ENCODE assay signal across 8 mouse cellular contexts in the genomic region with DNA sequence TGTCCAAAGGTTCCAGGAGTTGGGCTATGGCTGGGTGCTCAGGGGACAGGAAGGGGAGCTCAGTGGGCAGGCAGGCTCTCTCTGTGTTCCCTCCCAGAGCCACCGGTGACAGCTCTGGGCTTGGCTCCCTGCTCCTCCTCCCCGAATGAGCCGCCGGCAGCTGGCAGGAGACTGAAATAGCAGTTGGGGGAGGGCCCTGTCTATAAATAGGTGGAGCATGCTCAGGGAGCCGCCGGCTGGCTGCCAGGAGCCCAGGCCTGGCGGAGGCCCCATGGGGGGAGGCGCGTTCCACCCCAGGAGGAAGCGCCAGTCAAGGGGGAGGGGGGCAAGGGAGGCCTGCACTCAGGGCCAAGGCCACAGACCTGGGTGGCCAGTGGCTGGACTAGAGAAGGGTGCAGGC. TPM values are rescaled to one million over a fixed set of nuclear protein-coding genes. Genes with fewer than 3 reads are reported as not detected.
DNase-seq lines count a peak whose midpoint lies in the region; ATAC-seq and TF ChIP-seq lines count a peak whose summit lies in the region.

No protein-coding gene starts in this region.

- H3K4me3 ChIP-seq in cortical plate, adult 2 months (ENCODE audit: insufficient read depth, low read length): peak overlapping the region; percentile 36

- peaks cover 34% of the 10 kb centered on the region for H3K4me1 ChIP-seq in cortical plate, adult 2 months (ENCODE audit: control insufficient read depth, insufficient read depth, low read length)

- peak; percentile 84 for ATAC-seq in activated CD4-positive, CD25-positive, alpha-beta regulatory T cell, adult 4 months
- ATAC-seq in megakaryocyte, adult 5-6 weeks (ENCODE audit: poor library complexity, severe bottlenecking): peak; percentile 86

- peak; percentile 83 for TF ChIP-seq POLR2A in cortical plate, adult 2 months (IDR thresholded peaks at IDR 0.05; ENCODE audit: extremely low read depth, insufficient read depth, low read length)

- TF ChIP-seq CTCF in cortical plate, adult 2 months (IDR thresholded peaks at IDR 0.05; ENCODE audit: extremely low read depth, insufficient read depth, low read length): no peak

- DNase-seq in gastrocnemius, adult 8-10 months (ENCODE audit: low spot score in 2 of 2): peak; percentile 97 to 98
- DNase-seq in induced T-regulatory cell, adult 2 months (ENCODE audit: low read depth): peak; percentile 88
- peak; percentile 88 to 97 for DNase-seq in left cerebral cortex, adult 8-10 months (ENCODE audit: low spot score in 2 of 2)
- DNase-seq in right cerebral cortex, adult 18-20 months: peak; percentile 97
- peak; percentile 91 for DNase-seq in urinary bladder, adult 2 months (ENCODE audit: low spot score)

- peak overlapping the region; percentile 86 for H3K27ac ChIP-seq in cortical plate, adult 2 months (ENCODE audit: insufficient read depth, low read length)

RNA-seq across cellular contexts. Expression of gene Hdac5, which starts 11.2 kb away (rescaled TPM):
- polyA plus RNA-seq in activated CD4-positive, CD25-positive, alpha-beta regulatory T cell, adult 4 months (2017; shearing (Covaris generic)): 1 to 10 TPM; 6.0 to 9.3 TPM
- polyA plus RNA-seq in cortical plate, adult 2 months (2012; rRNA removed): 191 and 237 TPM in 2 replicates
- 10 to 100 TPM; 77.5 to 86.2 (median 83.2) TPM for total RNA-seq in gastrocnemius, adult 8-10 months (2022)
- 100 to 1,000 TPM; 245 to 275 (median 254) TPM for total RNA-seq in left cerebral cortex, adult 8-10 months (2022)
- total RNA-seq in megakaryocyte, adult 5-6 weeks (2015): 35.0 and 47.6 TPM in 2 replicates
- 36.2 and 36.5 TPM in 2 replicates for total RNA-seq in megakaryocyte, adult 5-6 weeks (2017)
- 58.1 and 75.4 TPM in 2 replicates for polyA plus RNA-seq in urinary bladder, adult 2 months (2012; rRNA removed)

RNA-seq across cellular contexts. Expression of gene G6pc3, which starts 29.4 kb away (rescaled TPM):
- 10 to 100 TPM; 24.6 to 36.3 TPM for polyA plus RNA-seq in activated CD4-positive, CD25-positive, alpha-beta regulatory T cell, adult 4 months (2017; shearing (Covaris generic))
- polyA plus RNA-seq in cortical plate, adult 2 months (2012; rRNA removed): 97.1 TPM in 2 replicates
- 10 to 100 TPM; 61.5 to 73.2 (median 63.8) TPM for total RNA-seq in gastrocnemius, adult 8-10 months (2022)
- total RNA-seq in left cerebral cortex, adult 8-10 months (2022): 10 to 100 TPM; 65.4 to 78.4 (median 75.2) TPM
- 23.4 and 23.8 TPM in 2 replicates for total RNA-seq in megakaryocyte, adult 5-6 weeks (2015)
- total RNA-seq in megakaryocyte, adult 5-6 weeks (2017): 14.7 and 19.1 TPM in 2 replicates
- polyA plus RNA-seq in urinary bladder, adult 2 months (2012; rRNA removed): 73.3 and 80.1 TPM in 2 replicates

RNA-seq across cellular contexts. Expression of gene BC030867, which starts 29.9 kb away (rescaled TPM):
- 1 to 10 TPM; 2.0 to 3.8 TPM for polyA plus RNA-seq in activated CD4-positive, CD25-positive, alpha-beta regulatory T cell, adult 4 months (2017; shearing (Covaris generic))
- 1.3 and 1.4 TPM in 2 replicates for polyA plus RNA-seq in cortical plate, adult 2 months (2012; rRNA removed)
- total RNA-seq in gastrocnemius, adult 8-10 months (2022): not detected
- 1 to 10 TPM in 3 of 4 experiments, under 1 TPM in 1; 0.76 to 1.6 (median 1.4) TPM for total RNA-seq in left cerebral cortex, adult 8-10 months (2022)
- total RNA-seq in megakaryocyte, adult 5-6 weeks (2015): 8.7 and 12.8 TPM in 2 replicates
- total RNA-seq in megakaryocyte, adult 5-6 weeks (2017): 4.6 and 5.0 TPM in 2 replicates
- 0.41 TPM in 2 replicates for polyA plus RNA-seq in urinary bladder, adult 2 months (2012; rRNA removed)

RNA-seq across cellular contexts. Expression of gene Lsm12, which starts 33.7 kb away (rescaled TPM):
- 10 to 100 TPM; 44.8 to 78.5 TPM for polyA plus RNA-seq in activated CD4-positive, CD25-positive, alpha-beta regulatory T cell, adult 4 months (2017; shearing (Covaris generic))
- polyA plus RNA-seq in cortical plate, adult 2 months (2012; rRNA removed): 33.2 and 34.4 TPM in 2 replicates
- total RNA-seq in gastrocnemius, adult 8-10 months (2022): 100 to 1,000 TPM; 108 to 127 (median 111) TPM
- 10 to 100 TPM; 52.8 to 55.3 (median 53.9) TPM for total RNA-seq in left cerebral cortex, adult 8-10 months (2022)
- 81.3 and 83.9 TPM in 2 replicates for total RNA-seq in megakaryocyte, adult 5-6 weeks (2015)
- 43.0 and 46.5 TPM in 2 replicates for total RNA-seq in megakaryocyte, adult 5-6 weeks (2017)
- 29.9 and 32.4 TPM in 2 replicates for polyA plus RNA-seq in urinary bladder, adult 2 months (2012; rRNA removed)

RNA-seq across cellular contexts. Expression of gene Asb16, which starts 49.8 kb away (rescaled TPM):
- not detected for polyA plus RNA-seq in activated CD4-positive, CD25-positive, alpha-beta regulatory T cell, adult 4 months (2017; shearing (Covaris generic))
- 1.9 and 2.2 TPM in 2 replicates for polyA plus RNA-seq in cortical plate, adult 2 months (2012; rRNA removed)
- total RNA-seq in gastrocnemius, adult 8-10 months (2022): 10 to 100 TPM; 92.5 to 99.3 (median 93.6) TPM
- 1 to 10 TPM; 2.8 to 3.7 (median 3.3) TPM for total RNA-seq in left cerebral cortex, adult 8-10 months (2022)
- 0.04 TPM in 1 of 2 replicates, not detected in the other for total RNA-seq in megakaryocyte, adult 5-6 weeks (2015)
- total RNA-seq in megakaryocyte, adult 5-6 weeks (2017): not detected in 2 replicates
- polyA plus RNA-seq in urinary bladder, adult 2 months (2012; rRNA removed): 0.63 and 0.65 TPM in 2 replicates

Comparison
In these comparisons a context has a peak if more than half of its experiments do, and no peak if none do; other contexts are left out.
1. Peak in every context shown above with its lines: DNase-seq, ATAC-seq, H3K4me3 ChIP-seq and H3K27ac ChIP-seq.